Mouse (Mus musculus): Measurements from ENCODE around the gene Zfp352. TPM values are rescaled to one million over a fixed set of nuclear protein-coding genes. Genes with fewer than 3 reads are reported as not detected.

Gene Zfp352
- polyA plus RNA-seq (2014; fragmentation: Illumina TruSeq; extraction: RNeasy Lipid Tissue Mini Kit (QIAGEN cat#74804); ENCODE audit: low read depth, low replicate concordance), result not detected

GRCm38 (mm10) chr4:90218520-90218919 is at the start of gene Zfp352:
TSS of gene Zfp352 (plus strand) at chr4:90218820.

